Mouse (Mus musculus): ENCODE measurements around the gene Hist2h3b.

Hist2h3b gene

DNA sequence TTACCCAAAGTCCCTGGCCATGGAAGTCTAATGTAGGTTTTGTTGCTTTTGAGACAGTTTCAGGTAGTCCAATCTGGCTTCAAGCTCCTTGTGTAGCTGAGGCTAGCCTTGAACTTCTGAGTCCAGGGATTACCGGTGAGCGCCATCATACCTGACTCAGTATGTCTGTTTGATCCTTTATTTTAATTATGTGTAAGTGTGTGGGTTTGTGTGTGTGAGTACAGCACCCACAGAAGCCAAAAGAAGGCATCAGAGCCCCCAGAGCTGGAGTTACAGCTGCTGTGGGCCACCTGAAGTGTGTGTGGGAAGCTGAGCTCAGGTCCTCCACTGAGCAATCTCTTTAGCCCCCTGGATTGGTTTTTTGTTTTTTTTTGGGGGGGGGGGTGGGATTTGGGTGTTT is 31.1 kb downstream of the Hist2h3b start:
- DNase-seq (ENCODE audit: low spot score): no peak

DNA sequence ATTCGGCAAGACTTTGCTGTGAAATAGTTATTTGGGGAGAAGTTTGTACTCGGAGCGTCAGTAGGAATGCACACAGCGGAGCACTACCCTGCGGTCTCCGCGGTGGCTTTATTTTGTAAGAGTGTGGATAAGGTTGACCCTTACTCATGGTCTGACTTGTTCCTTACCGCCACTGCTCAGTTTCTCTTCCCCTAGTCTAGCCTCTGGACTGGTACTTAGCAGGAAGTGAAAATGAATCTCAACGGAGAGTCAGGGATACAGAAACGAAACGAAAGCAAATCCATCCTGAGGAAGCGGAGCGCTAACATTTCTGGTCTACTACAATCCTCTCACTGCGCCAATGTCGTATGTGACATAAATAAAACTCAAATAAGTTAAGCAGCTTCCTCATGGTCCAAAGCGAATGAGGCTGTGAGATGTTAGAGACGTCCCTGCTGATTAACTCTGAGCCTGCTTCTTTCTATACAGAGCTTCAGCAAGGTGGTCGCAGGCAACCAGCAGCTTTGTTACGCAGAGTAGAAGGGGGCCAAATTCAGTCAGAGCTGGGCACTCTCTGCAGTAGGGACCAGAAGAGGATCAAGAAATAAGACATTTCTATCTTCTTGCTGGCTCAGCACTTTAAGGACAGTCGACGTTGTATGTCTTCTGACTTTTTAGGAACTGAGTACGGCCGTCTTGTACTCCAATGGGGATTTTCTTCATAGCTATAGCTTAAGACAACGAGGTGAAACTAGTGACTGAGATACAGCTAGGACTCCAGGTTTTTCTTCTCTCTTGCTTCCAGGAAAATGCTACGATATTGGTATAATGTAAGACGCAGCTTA is 32.5 kb downstream of the Hist2h3b start:
- DNase-seq (ENCODE audit: low spot score): no peak

DNA sequence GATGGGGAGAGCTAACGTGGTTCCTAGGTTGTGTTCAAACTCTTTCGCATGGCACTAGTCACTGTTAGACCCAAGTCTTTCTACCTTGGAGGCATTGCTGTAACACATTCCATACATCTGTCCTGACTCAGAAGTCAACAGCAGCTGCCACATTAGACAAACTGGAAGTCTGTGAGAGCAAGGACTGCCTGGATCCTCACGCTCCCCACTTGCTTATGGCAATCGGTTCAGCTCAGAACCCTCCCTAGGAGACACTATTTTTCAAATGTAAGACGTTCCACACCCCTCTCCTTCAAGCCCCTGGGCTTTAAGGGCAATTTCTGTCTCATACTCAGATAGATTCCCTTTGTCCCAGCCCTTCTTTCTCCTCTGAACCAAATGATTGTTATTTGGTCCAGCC is 33.6 kb downstream of the Hist2h3b start:
- DNase-seq (ENCODE audit: low spot score): no peak

DNA sequence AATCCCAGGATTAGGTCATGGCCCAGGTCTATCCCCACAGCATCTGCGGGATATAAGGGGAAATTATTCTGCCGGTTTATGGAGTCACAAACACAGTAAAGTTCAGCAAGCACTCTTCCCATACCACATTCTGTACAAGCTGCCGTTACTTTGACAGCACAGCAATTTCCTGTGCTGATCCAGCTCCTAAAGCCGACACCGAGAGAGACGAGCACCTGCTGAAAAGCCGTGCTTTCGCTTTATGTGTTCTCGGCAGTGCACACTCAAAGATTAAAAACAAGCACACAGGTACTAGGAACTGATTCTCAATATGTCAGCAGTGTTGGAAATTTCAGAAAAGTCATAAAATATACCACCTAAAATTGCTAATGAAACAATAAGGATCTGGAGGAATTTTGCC is 38.1 kb downstream of the Hist2h3b start:
- no peak for DNase-seq (ENCODE audit: low spot score)

DNA sequence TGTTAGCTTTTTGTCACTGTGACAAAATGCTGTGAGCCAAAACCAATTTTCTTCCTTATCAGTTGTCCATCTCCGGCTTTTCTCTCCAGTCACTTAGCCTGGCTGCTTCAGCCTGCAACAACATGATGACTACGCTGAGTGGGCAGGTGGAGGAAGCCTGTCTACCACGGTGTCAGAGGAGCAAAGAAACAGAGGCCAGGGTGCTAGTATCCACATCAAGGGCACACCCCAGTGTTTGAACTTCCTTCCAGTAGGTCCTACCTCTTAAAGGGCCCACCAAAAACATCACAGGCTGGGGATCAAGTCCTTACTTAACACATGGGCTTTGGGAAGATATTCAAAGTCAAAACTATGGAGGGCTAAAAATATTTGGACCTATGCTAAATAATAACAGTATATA is 41.0 kb downstream of the Hist2h3b start:
- DNase-seq (ENCODE audit: low spot score): no peak

DNA sequence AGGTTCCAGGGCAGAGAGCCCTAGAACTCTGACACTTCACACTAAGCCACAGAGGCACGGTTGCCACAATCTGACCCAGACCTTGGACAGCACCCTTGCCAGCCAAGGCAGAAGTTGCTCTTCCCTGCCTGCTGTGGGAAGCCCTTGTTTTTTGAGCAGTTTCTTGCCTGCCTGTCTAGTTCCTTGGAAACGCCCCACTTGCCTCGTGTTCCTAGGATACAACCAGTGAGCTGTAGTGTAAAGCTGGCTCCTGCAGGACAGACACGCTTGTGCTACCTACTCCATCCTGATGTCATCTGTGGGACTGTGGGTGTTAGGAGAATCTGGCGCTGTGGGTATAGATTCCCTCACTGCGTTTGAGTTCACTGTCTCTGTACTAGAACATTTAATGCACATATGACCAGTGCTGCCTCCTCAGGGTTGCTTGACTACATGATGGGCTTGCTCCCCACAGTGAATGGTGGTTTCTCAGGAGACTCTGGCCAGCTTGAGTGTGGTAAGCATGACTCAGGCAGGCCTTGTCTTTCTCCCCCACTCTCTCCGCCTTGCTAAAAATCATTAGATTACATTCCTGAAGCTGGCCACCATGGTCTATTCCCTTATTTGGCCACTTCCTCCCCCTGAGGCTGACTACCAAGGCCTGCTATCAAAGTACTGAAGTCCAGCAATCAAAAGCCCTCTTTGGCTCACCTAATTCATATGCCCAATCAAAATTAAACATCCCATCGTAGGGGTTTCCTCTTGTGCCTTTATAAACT is 44.1 kb downstream of the Hist2h3b start:
- no peak for DNase-seq (ENCODE audit: low spot score)

Measured in ovary, adult 18-20 months (tissue).